Mouse (Mus musculus) embryonic facial prominence, embryonic 10.5 days (tissue): Measurements from ENCODE around the gene Pls1. TPM values are rescaled to one million over a fixed set of nuclear protein-coding genes. Genes with fewer than 3 reads are reported as not detected.
A peak's percentile ranks its signal among the peaks of the same experiment; 100 is the strongest.

Experiments used
- DNase-seq: peaks from one replicate; pipeline ENCODE4 v3.0.0-alpha.2; 2017; ENCODE audit warnings: low spot score
- H3K27ac ChIP-seq: fragments of 300-500 bp; sonication (generic); replicated peaks from 2 replicates; pipeline ENCODE4 v1.5.1; 2016; ENCODE audit warnings: mild to moderate bottlenecking
- H3K27me3 ChIP-seq: fragments of 300-500 bp; sonication (generic); replicated peaks from 2 replicates; pipeline ENCODE4 v1.6.1; 2016; ENCODE audit warnings: low read depth, mild to moderate bottlenecking; ENCODE audit not compliant: poor library complexity, severe bottlenecking
- H3K36me3 ChIP-seq: fragments of 300-500 bp; sonication (generic); replicated peaks from 2 replicates; pipeline ENCODE4 v1.6.1; 2016; ENCODE audit warnings: mild to moderate bottlenecking, moderate library complexity
- H3K4me1 ChIP-seq: fragments of 300-500 bp; sonication (generic); 2 replicates; pipeline ENCODE4 v1.6.1; 2016
- H3K4me3 ChIP-seq: fragments of 300-500 bp; sonication (generic); 2 replicates; pipeline ENCODE4 v1.5.1; 2016; ENCODE audit warnings: mild to moderate bottlenecking, moderate library complexity
- H3K9me3 ChIP-seq: fragments of 300-500 bp; sonication (generic); 2 replicates; pipeline ENCODE4 v1.6.1; 2016; ENCODE audit warnings: mild to moderate bottlenecking
- WGBS: fragments of 180-500 bp; shearing (Covaris S2); methylation state at CpG from one replicate; pipeline ENCODE4 v1.1.7; 2016; 5-methylcytosine and 5-hydroxymethylcytosine counted together
- polyA plus RNA-seq: library from polyadenylated mRNA; unstranded; fragments of >200 nt; fragmentation: Nextera tagmentation; extraction: Ambion mirVana; gene quantifications from 2 replicates; pipeline ENCODE4 v1.2.1, GENCODE M21; 2016

The Pls1 gene
- polyA plus RNA-seq, 1 experiment from 2014 or later: 8.7 TPM

GRCm38 (mm10) chr9:95832758-95833157 lies 12.4 kb downstream of the Pls1 start:
- no peaks in the 10 kb centered on the region for H3K4me1 ChIP-seq
- H3K27ac ChIP-seq: no peak overlapping the region
- no peak for DNase-seq
- 92% methylated on average over 3 of the region's 3 CpGs for WGBS
- no peaks in the 10 kb centered on the region for H3K9me3 ChIP-seq
- H3K27me3 ChIP-seq: no peaks in the 10 kb centered on the region
- no peak overlapping the region for H3K4me3 ChIP-seq
- no peaks in the 10 kb centered on the region for H3K36me3 ChIP-seq

- no peak for DNase-seq
- Histone ChIP-seq H3K36me3 (no peaks in the 10 kb centered on the region), H3K27ac (no peak overlapping the region), H3K9me3 (no peaks in the 10 kb centered on the region), H3K27me3 (no peaks in the 10 kb centered on the region), H3K4me1 (no peaks in the 10 kb centered on the region), H3K4me3 (no peak overlapping the region)
- 91% methylated on average over 5 of the region's 5 CpGs for WGBS
These were observed 17.5 kb downstream of the Pls1 start for GRCm38 (mm10) chr9:95827565-95827964.

- WGBS: 84% methylated on average over 7 of the region's 7 CpGs
These were observed 22.6 kb downstream of the Pls1 start for GRCm38 (mm10) chr9:95822531-95822930.

GRCm38 (mm10) chr9:95815706-95816105 lies 29.4 kb downstream of the Pls1 start:
- Histone ChIP-seq H3K27ac (no peak overlapping the region), H3K4me1 (peaks cover 15% of the 10 kb centered on the region), H3K4me3 (no peak overlapping the region), H3K27me3 (no peaks in the 10 kb centered on the region), H3K9me3 (no peaks in the 10 kb centered on the region), H3K36me3 (no peaks in the 10 kb centered on the region)
- no peak for DNase-seq
- WGBS: 87% methylated on average over 4 of the region's 4 CpGs

More at GRCm38 (mm10) chr9:95822531-95822930, 22.6 kb downstream of the Pls1 start:
- Histone ChIP-seq H3K27me3 (no peaks in the 10 kb centered on the region), H3K4me3 (no peak overlapping the region), H3K4me1 (no peaks in the 10 kb centered on the region), H3K9me3 (no peaks in the 10 kb centered on the region), H3K27ac (no peak overlapping the region), H3K36me3 (no peaks in the 10 kb centered on the region)
- DNase-seq: no peak

GRCm38 (mm10) chr9:95815015-95815673 lies 30.0 kb downstream of the Pls1 start:
- no peaks in the 10 kb centered on the region for H3K27me3 ChIP-seq
- H3K4me3 ChIP-seq: no peak overlapping the region
- H3K27ac ChIP-seq: no peak overlapping the region
- DNase-seq: no peak
- WGBS: 88% methylated on average over 11 of the region's 11 CpGs
- H3K4me1 ChIP-seq: peaks cover 15% of the 10 kb centered on the region
- no peaks in the 10 kb centered on the region for H3K36me3 ChIP-seq
- H3K9me3 ChIP-seq: no peaks in the 10 kb centered on the region

- Histone ChIP-seq H3K27me3 (no peaks in the 10 kb centered on the region), H3K9me3 (no peaks in the 10 kb centered on the region), H3K36me3 (no peaks in the 10 kb centered on the region), H3K27ac (peak overlapping the region; percentile 59), H3K4me3 (no peak overlapping the region), H3K4me1 (peaks cover 15% of the 10 kb centered on the region)
- DNase-seq: peak; percentile 36
- 40% methylated on average over 20 of the region's 20 CpGs for WGBS
These were observed 31.2 kb downstream of the Pls1 start for GRCm38 (mm10) chr9:95813721-95814531.

- no peak for DNase-seq
- Histone ChIP-seq H3K4me3 (no peak overlapping the region), H3K27me3 (no peaks in the 10 kb centered on the region), H3K36me3 (no peaks in the 10 kb centered on the region), H3K9me3 (no peaks in the 10 kb centered on the region), H3K27ac (no peak overlapping the region), H3K4me1 (peaks cover 15% of the 10 kb centered on the region)
- WGBS: 96% methylated on average over 4 of the region's 4 CpGs
These were observed 33.3 kb downstream of the Pls1 start for GRCm38 (mm10) chr9:95811817-95812216.

- Histone ChIP-seq H3K9me3 (no peaks in the 10 kb centered on the region), H3K4me1 (peaks cover 9% of the 10 kb centered on the region), H3K36me3 (no peaks in the 10 kb centered on the region), H3K27me3 (no peaks in the 10 kb centered on the region), H3K4me3 (no peak overlapping the region), H3K27ac (no peak overlapping the region)
- 86% methylated on average over 4 of the region's 4 CpGs for WGBS
- no peak for DNase-seq
These were observed 35.5 kb downstream of the Pls1 start for GRCm38 (mm10) chr9:95809596-95809995.

- no peak for DNase-seq
- Histone ChIP-seq H3K27me3 (no peaks in the 10 kb centered on the region), H3K9me3 (no peaks in the 10 kb centered on the region), H3K36me3 (no peaks in the 10 kb centered on the region), H3K4me3 (no peak overlapping the region), H3K27ac (no peak overlapping the region), H3K4me1 (no peaks in the 10 kb centered on the region)
- WGBS: 86% methylated on average over 12 of the region's 12 CpGs
These were observed 39.7 kb downstream of the Pls1 start for GRCm38 (mm10) chr9:95805449-95805848.

- Histone ChIP-seq H3K9me3 (no peaks in the 10 kb centered on the region), H3K27me3 (no peaks in the 10 kb centered on the region), H3K27ac (no peak overlapping the region), H3K4me1 (no peaks in the 10 kb centered on the region), H3K36me3 (no peaks in the 10 kb centered on the region), H3K4me3 (no peak overlapping the region)
- DNase-seq: no peak
- WGBS: 86% methylated on average over 3 of the region's 3 CpGs
These were observed 41.3 kb downstream of the Pls1 start for GRCm38 (mm10) chr9:95803783-95804182.

GRCm38 (mm10) chr9:95801610-95802451 lies 43.3 kb downstream of the Pls1 start:
- no peak for DNase-seq
- H3K27ac ChIP-seq: no peak overlapping the region
- H3K4me1 ChIP-seq: no peaks in the 10 kb centered on the region
- no peaks in the 10 kb centered on the region for H3K9me3 ChIP-seq
- no peak overlapping the region for H3K4me3 ChIP-seq
- WGBS: 77% methylated on average over 10 of the region's 10 CpGs
- no peaks in the 10 kb centered on the region for H3K36me3 ChIP-seq
- H3K27me3 ChIP-seq: no peaks in the 10 kb centered on the region

GRCm38 (mm10) chr9:95796323-95796722 lies 48.8 kb downstream of the Pls1 start:
- Histone ChIP-seq H3K27me3 (no peaks in the 10 kb centered on the region), H3K9me3 (peaks cover 3% of the 10 kb centered on the region; the same call in 1 of the 2 replicates), H3K36me3 (no peaks in the 10 kb centered on the region), H3K27ac (no peak overlapping the region), H3K4me1 (no peaks in the 10 kb centered on the region), H3K4me3 (no peak overlapping the region)
- WGBS: 91% methylated on average over 2 of the region's 2 CpGs
- DNase-seq: no peak
